Mouse (Mus musculus) limb, embryonic 11.5 days (tissue): ENCODE measurements at regions not wholly inside any gene's neighbourhood (a gene's known extent, or its start where the extent isn't known, plus 50 kb on each side); places are given as distances from the start of the nearest gene placed in this dataset.

Experiments used
- ATAC-seq: fragments of 200-750 bp; cut with Nextera tagmentation; 2 replicates; pipeline ENCODE4 v1.8.0; 2017; ENCODE audit warnings: low read depth; ENCODE audit not compliant: insufficient number of reproducible peaks, low FRiP score, low TSS enrichment
- DNase-seq: peaks from one replicate; pipeline ENCODE4 v3.0.0-alpha.2; 2015; ENCODE audit warnings: low spot score
- H3K27ac ChIP-seq: fragments of 300-500 bp; sonication (generic); replicated peaks from 2 replicates; pipeline ENCODE4 v1.5.1; 2014; ENCODE audit warnings: low read depth, mild to moderate bottlenecking, low read length
- H3K27me3 ChIP-seq: fragments of 300-500 bp; sonication (generic); 2 replicates; pipeline ENCODE4 v1.6.1; 2014; ENCODE audit warnings: mild to moderate bottlenecking, low read length, mixed read lengths; ENCODE audit not compliant: control insufficient read depth, insufficient read depth
- H3K36me3 ChIP-seq: fragments of 300-500 bp; sonication (generic); 2 replicates; pipeline ENCODE4 v1.6.1; 2014; ENCODE audit warnings: mild to moderate bottlenecking, low read length, moderate library complexity, mixed read lengths; ENCODE audit not compliant: control insufficient read depth, insufficient read depth
- H3K4me1 ChIP-seq: fragments of 300-500 bp; sonication (generic); 2 replicates; pipeline ENCODE4 v1.6.1; 2014; ENCODE audit warnings: low read length, mixed read lengths; ENCODE audit not compliant: control insufficient read depth, insufficient read depth
- H3K4me2 ChIP-seq: fragments of 300-500 bp; sonication (generic); 2 replicates; pipeline ENCODE4 v1.6.1; 2014; ENCODE audit warnings: low read depth, mild to moderate bottlenecking, moderate library complexity; ENCODE audit not compliant: severe bottlenecking
- H3K4me3 ChIP-seq: fragments of 300-500 bp; sonication (generic); 2 replicates; pipeline ENCODE4 v1.5.1; 2014; ENCODE audit warnings: low read depth, low read length
- H3K9ac ChIP-seq: fragments of 300-500 bp; sonication (generic); 2 replicates; pipeline ENCODE4 v1.6.1; 2014; ENCODE audit warnings: mild to moderate bottlenecking, low read length
- H3K9me3 ChIP-seq: fragments of 300-500 bp; sonication (generic); 2 replicates; pipeline ENCODE4 v1.6.1; 2016; ENCODE audit warnings: low read length; ENCODE audit not compliant: control insufficient read depth
- WGBS: fragments of 180-500 bp; shearing (Covaris S2); extraction: QIAGEN DNeasy Blood & Tissue Kit; methylation state at CpG from one replicate; pipeline ENCODE4 v1.1.7; 2014; 5-methylcytosine and 5-hydroxymethylcytosine counted together

GRCm38 (mm10) chr2:78983347-78983746, 115.4 kb downstream of the Ube2e3 start:
- no peak overlapping the region for H3K27ac ChIP-seq
- no peak for DNase-seq
- no peak overlapping the region for H3K4me3 ChIP-seq
- H3K9me3 ChIP-seq: no peaks in the 10 kb centered on the region
- no peaks in the 10 kb centered on the region for H3K36me3 ChIP-seq
- ATAC-seq: no peak
- H3K4me1 ChIP-seq: no peaks in the 10 kb centered on the region
- no peak overlapping the region for H3K4me2 ChIP-seq
- H3K9ac ChIP-seq: no peak overlapping the region
- no peaks in the 10 kb centered on the region for H3K27me3 ChIP-seq

- WGBS: 56% methylated on average over 5 of the region's 5 CpGs
- H3K4me2 ChIP-seq: no peak overlapping the region
- H3K4me3 ChIP-seq: no peak overlapping the region
- no peaks in the 10 kb centered on the region for H3K9me3 ChIP-seq
- no peak overlapping the region for H3K27ac ChIP-seq
- no peaks in the 10 kb centered on the region for H3K27me3 ChIP-seq
- ATAC-seq (no peak), DNase-seq (no peak)
- no peaks in the 10 kb centered on the region for H3K4me1 ChIP-seq
- H3K36me3 ChIP-seq: no peaks in the 10 kb centered on the region
- no peak overlapping the region for H3K9ac ChIP-seq
These were observed 116.1 kb downstream of the Ube2e3 start for GRCm38 (mm10) chr2:78983944-78984498.

GRCm38 (mm10) chr2:78986984-78987383, 119.1 kb downstream of the Ube2e3 start:
- Histone ChIP-seq H3K9me3 (no peaks in the 10 kb centered on the region), H3K27ac (no peak overlapping the region), H3K27me3 (no peaks in the 10 kb centered on the region), H3K4me1 (no peaks in the 10 kb centered on the region), H3K9ac (no peak overlapping the region), H3K36me3 (no peaks in the 10 kb centered on the region), H3K4me3 (no peak overlapping the region), H3K4me2 (no peak overlapping the region)
- no peak for DNase-seq
- no peak for ATAC-seq
- WGBS: 92% methylated on average over 7 of the region's 7 CpGs

GRCm38 (mm10) chr2:78987388-78987787, 119.5 kb downstream of the Ube2e3 start:
- H3K9ac ChIP-seq: no peak overlapping the region
- ATAC-seq (no peak), DNase-seq (no peak)
- H3K4me3 ChIP-seq: no peak overlapping the region
- no peaks in the 10 kb centered on the region for H3K27me3 ChIP-seq
- H3K27ac ChIP-seq: no peak overlapping the region
- H3K4me2 ChIP-seq: no peak overlapping the region
- no peaks in the 10 kb centered on the region for H3K36me3 ChIP-seq
- no peaks in the 10 kb centered on the region for H3K9me3 ChIP-seq
- H3K4me1 ChIP-seq: no peaks in the 10 kb centered on the region
- WGBS: 98% methylated on average over 3 of the region's 3 CpGs

GRCm38 (mm10) chr2:78988224-78988623, 120.3 kb downstream of the Ube2e3 start:
- Histone ChIP-seq H3K9me3 (no peaks in the 10 kb centered on the region), H3K9ac (no peak overlapping the region), H3K36me3 (no peaks in the 10 kb centered on the region), H3K4me2 (no peak overlapping the region), H3K4me3 (no peak overlapping the region), H3K4me1 (no peaks in the 10 kb centered on the region), H3K27me3 (no peaks in the 10 kb centered on the region), H3K27ac (no peak overlapping the region)
- 69% methylated on average over 2 of the region's 2 CpGs for WGBS
- no peak for ATAC-seq
- DNase-seq: no peak

- no peak overlapping the region for H3K4me2 ChIP-seq
- DNase-seq: no peak
- H3K27ac ChIP-seq: no peak overlapping the region
- 81% methylated on average over 3 of the region's 3 CpGs for WGBS
- H3K9me3 ChIP-seq: no peaks in the 10 kb centered on the region
- no peak overlapping the region for H3K4me3 ChIP-seq
- no peaks in the 10 kb centered on the region for H3K36me3 ChIP-seq
- no peaks in the 10 kb centered on the region for H3K27me3 ChIP-seq
- H3K4me1 ChIP-seq: no peaks in the 10 kb centered on the region
- ATAC-seq: no peak
- H3K9ac ChIP-seq: no peak overlapping the region
These were observed 127.1 kb downstream of the Ube2e3 start for GRCm38 (mm10) chr2:78994800-78995555.

GRCm38 (mm10) chr2:78998637-78999036, 130.7 kb downstream of the Ube2e3 start:
- 95% methylated on average over 8 of the region's 8 CpGs for WGBS
- H3K36me3 ChIP-seq: no peaks in the 10 kb centered on the region
- H3K4me3 ChIP-seq: no peak overlapping the region
- H3K9me3 ChIP-seq: no peaks in the 10 kb centered on the region
- no peak overlapping the region for H3K9ac ChIP-seq
- no peak overlapping the region for H3K27ac ChIP-seq
- no peak for DNase-seq
- H3K4me2 ChIP-seq: no peak overlapping the region
- no peaks in the 10 kb centered on the region for H3K4me1 ChIP-seq
- no peak for ATAC-seq
- H3K27me3 ChIP-seq: no peaks in the 10 kb centered on the region

- WGBS: 86% methylated on average over 4 of the region's 4 CpGs
- ATAC-seq (no peak), DNase-seq (no peak)
- Histone ChIP-seq H3K27ac (no peak overlapping the region), H3K4me3 (no peak overlapping the region), H3K9ac (no peak overlapping the region), H3K9me3 (no peaks in the 10 kb centered on the region), H3K4me2 (no peak overlapping the region), H3K36me3 (no peaks in the 10 kb centered on the region), H3K4me1 (no peaks in the 10 kb centered on the region), H3K27me3 (no peaks in the 10 kb centered on the region)
These were observed 131.5 kb downstream of the Ube2e3 start for GRCm38 (mm10) chr2:78999410-78999809.

- ATAC-seq (no peak), DNase-seq (no peak)
- no peak overlapping the region for H3K27ac ChIP-seq
- 13% methylated on average over 1 of the region's 1 CpGs for WGBS
- no peak overlapping the region for H3K4me2 ChIP-seq
- H3K27me3 ChIP-seq: no peaks in the 10 kb centered on the region
- no peaks in the 10 kb centered on the region for H3K4me1 ChIP-seq
- no peak overlapping the region for H3K9ac ChIP-seq
- no peak overlapping the region for H3K4me3 ChIP-seq
- H3K9me3 ChIP-seq: no peaks in the 10 kb centered on the region
- H3K36me3 ChIP-seq: no peaks in the 10 kb centered on the region
These were observed 136.9 kb downstream of the Ube2e3 start for GRCm38 (mm10) chr2:79004862-79005261.
